Mouse (Mus musculus): ENCODE results near the gene Txn2.
"Not testable (repeated sequence)": the region's sequence is repeated elsewhere in the genome, so short reads cannot be mapped to it uniquely, and the experiment has no call there.

The Txn2 gene

DNA sequence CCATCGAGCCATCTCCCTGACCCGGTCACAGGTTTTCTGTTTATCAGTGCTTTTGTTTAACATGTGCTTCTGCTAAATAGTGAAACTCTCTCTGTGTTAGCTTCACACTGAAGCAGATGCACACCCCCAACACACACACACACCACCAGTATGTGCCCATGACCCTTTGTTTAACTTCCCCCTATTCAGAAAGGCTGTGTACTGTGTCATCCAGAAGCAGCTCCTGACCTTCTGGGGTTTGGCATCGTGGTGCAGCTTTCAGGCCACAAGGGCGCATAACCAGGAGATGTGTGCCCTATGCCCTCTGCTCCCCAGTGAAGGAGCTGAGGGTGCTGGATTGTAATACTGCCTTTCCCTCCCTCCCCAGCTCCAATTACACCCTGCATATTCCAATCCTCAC lies 54.5 kb downstream of the Txn2 start:
- DNase-seq = no peak

DNA sequence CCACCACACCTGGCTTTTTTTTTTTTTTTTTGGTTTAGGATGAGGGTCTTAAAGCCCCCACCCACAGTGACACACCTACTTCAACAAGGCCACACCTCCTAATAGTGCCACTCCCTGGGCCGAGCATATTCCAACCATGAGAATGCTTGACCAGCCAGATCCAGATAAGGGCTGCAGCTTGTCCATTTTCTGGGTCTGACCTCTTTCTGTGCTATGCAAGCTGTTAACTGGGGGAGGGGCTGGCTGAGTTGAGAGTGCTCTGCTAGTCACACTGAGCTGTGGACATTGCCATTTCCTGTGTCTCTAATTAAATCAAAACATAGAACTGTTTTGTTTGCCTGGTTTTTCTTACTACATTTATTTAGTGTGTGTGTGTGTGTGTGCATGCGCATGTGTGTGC lies 55.2 kb downstream of the Txn2 start:
- DNase-seq = no peak

DNA sequence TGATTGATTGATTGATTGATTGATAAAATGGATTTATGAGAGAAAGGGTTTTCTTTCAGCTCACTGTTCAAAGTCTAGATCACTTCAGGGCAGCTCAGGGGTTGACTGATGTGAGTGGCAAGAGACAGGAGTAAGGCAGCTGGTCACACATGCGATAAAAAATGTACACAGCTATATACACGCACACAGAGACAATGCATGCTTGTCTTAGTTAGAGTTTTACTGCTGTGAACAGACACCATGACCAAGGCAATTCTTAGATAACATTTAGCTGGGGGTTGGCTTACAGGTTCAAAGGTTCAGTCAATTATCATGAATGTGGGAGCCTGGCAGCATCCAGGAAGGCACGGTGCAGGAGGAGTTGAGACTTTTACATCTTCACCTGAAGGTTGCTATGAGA lies 55.8 kb downstream of the Txn2 start:
- DNase-seq = no peak

DNA sequence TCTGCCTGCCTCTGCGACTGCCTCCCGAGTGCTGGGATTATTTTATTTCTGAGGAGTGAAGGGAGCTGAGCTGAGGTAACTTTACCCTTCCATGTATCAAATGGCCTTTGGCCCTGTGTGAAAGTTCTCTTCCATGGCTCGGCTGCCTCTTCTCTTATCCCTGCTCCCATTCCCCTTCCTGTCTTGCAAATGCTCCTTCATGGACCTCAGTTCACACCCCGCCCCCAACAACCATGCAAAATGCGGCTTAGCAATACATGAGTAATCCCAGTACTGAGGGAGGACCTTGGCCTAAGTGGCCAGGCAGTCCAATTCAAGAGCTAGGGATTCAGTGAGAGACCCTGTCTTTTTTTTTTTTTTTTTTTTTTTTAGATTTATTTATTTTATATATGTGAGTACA lies 60.5 kb downstream of the Txn2 start:
- DNase-seq = no peak

DNA sequence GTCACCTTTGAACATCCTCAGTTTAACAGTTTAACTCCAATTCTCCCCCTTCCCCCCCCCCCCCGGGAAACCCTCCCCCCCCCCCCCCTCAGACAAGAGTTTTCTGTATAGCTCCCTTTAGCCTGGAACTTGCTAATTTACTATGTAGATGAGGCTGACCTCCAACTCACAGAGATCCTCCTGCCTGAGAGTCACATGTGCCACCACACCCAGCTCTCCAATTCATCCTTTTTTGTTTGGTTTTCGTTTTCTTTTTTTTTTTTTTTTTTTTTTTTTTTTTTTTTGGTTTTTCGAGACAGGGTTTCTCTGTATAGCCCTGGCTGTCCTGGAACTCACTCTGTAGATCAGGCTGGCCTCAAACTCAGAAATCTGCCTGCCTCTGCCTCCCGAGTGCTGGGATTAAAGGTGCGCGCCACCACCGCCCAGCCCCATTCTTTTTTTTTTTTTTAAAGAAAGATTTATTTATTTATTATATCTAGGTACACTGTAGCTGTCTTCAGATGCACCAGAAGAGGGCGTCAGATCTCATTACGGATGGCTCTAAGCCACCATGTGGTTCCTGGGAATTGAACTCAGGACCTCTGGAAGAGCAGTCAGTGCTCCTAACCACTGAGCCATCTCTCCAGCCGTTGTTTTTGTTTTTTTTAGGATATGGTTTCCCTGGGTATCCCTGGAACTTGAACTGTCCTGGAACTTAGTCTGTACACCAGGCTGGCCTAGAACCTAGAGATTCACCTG lies 61.4 kb downstream of the Txn2 start:
- not testable (repeated sequence) for DNase-seq

DNA sequence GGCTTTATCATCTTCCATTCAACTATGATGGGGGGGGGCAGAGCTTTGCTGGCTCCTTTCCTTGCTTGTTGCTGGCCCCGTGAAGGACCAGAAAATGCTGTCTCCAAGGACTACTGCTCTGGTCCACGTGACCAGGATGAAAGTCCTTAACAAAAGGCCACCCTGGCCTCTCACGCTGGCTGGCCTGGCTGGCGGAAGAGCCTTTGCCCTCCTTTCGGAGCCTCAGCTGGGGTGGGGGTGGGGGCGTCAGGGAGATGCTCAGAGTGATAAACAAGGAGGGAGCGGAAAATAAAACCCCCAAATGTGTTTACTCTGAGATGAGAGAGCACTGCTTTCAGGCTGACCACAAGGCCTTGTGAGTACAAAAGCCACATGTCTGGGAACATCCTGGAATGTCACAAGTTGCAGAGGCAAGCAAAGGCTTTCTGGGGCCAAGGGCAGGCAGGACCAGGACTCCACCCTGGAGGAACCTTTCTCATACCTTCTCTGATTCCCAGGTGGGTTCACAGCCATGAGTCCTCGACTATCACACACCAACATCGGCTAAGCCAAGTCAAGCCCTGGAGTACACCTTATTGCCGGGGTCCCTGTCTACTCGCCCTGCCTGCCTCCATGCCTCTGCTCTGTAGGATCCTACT lies 62.1 kb downstream of the Txn2 start:
- DNase-seq = no peak
